Mouse (Mus musculus): ENCODE data around the gene Trim12a.

GRCm38 (mm10) chr7:104352717-104353599 lies 37.7 kb upstream of the Trim12a start, which contains the start of gene Trim12c:
- TF ChIP-seq MYOG (IDR thresholded peaks at IDR 0.05; ENCODE audit: control insufficient read depth, extremely low read depth, insufficient read length) = no peak
- no peak for TF ChIP-seq CTCF (IDR thresholded peaks at IDR 0.05; ENCODE audit: control insufficient read depth, insufficient read depth, insufficient read length)
- TF ChIP-seq USF1 (IDR thresholded peaks at IDR 0.05; ENCODE audit: low read depth) = no peak
- TF ChIP-seq MAX (IDR thresholded peaks at IDR 0.05) = no peak
